In genomic region chr6:71012823-71013461, GRCm38 (mm10) we compare ENCODE assay signal across 9 mouse cellular contexts. TPM values are rescaled to one million over a fixed set of nuclear protein-coding genes. Genes with fewer than 3 reads are reported as not detected.
DNase-seq lines count a peak whose midpoint lies in the region; ATAC-seq and TF ChIP-seq lines count a peak whose summit lies in the region.
"Had no signal": no experiment of that assay in that cellular context is flagged by ENCODE, and none has a peak within 500 bp of the region (broad histone marks: within the 10 kb centered on the region; RNA-seq: fewer than 3 reads in every experiment).

No protein-coding gene starts in this region.

- ATAC-seq in lung, embryonic 14.5 days (ENCODE audit: insufficient read depth), result peak; percentile 96

- WGBS in hindbrain, embryonic 10.5 days, result under 1% methylated on average over 38 of the region's 38 CpGs
- under 1% methylated on average over 37 of the region's 38 CpGs for WGBS in lung, embryonic 14.5 days
- under 1% methylated on average over 38 of the region's 38 CpGs for WGBS in olfactory bulb, adult 2 months

- peak overlapping the region; percentile 42 for H3K4me3 ChIP-seq in embryonic fibroblast, embryonic 13.5 days (ENCODE audit: insufficient read depth, low read length)
- H3K4me3 ChIP-seq in hindbrain, embryonic 10.5 days, result peak overlapping the region; percentile 56
- peak overlapping the region; percentile 46 for H3K4me3 ChIP-seq in lung, embryonic 14.5 days (ENCODE audit: low read depth, low read length)
- H3K4me3 ChIP-seq in olfactory bulb, adult 2 months (ENCODE audit: insufficient read depth, low read depth, low read length), result peak overlapping the region; percentile 43

- H3K9ac ChIP-seq in lung, embryonic 14.5 days, result peak overlapping the region; percentile 44

- H3K4me2 ChIP-seq in lung, embryonic 14.5 days, result peak overlapping the region; percentile 93

- DNase-seq in urinary bladder, adult 18-20 months (ENCODE audit: low spot score in 2 of 2), result peak; percentile 2 to 41
- DNase-seq in urinary bladder, postnatal 10 days (ENCODE audit: low spot score), result no peak
- DNase-seq in hindbrain, embryonic 10.5 days (ENCODE audit: low spot score), result peak; percentile 81
- DNase-seq in layer of hippocampus, adult 9-10 months (ENCODE audit: low spot score), result peak; percentile 8
- peak; percentile 89 for DNase-seq in lung, embryonic 14.5 days
- peak; percentile 23 for DNase-seq in urinary bladder, adult 2 months (ENCODE audit: low spot score)

- H3K27ac ChIP-seq in embryonic fibroblast, embryonic 13.5 days (ENCODE audit: insufficient read depth, low read length), result no peak overlapping the region
- H3K27ac ChIP-seq in hindbrain, embryonic 10.5 days, result peak overlapping the region; percentile 60
- H3K27ac ChIP-seq in lung, embryonic 14.5 days (ENCODE audit: low read depth), result no peak overlapping the region
- H3K27ac ChIP-seq in olfactory bulb, adult 2 months (ENCODE audit: insufficient read depth, low read depth, low read length), result no peak overlapping the region

- no peaks in the 10 kb centered on the region for H3K36me3 ChIP-seq in hindbrain, embryonic 10.5 days
- no peaks in the 10 kb centered on the region for H3K36me3 ChIP-seq in lung, embryonic 14.5 days (ENCODE audit: insufficient read depth)
- H3K36me3 ChIP-seq: G1E had no signal

- no peaks in the 10 kb centered on the region for H3K9me3 ChIP-seq in hindbrain, embryonic 10.5 days
- no peaks in the 10 kb centered on the region for H3K9me3 ChIP-seq in lung, embryonic 14.5 days (ENCODE audit: low read depth, low read length)
- H3K9me3 ChIP-seq: G1E had no signal

- TF ChIP-seq POLR2A in embryonic fibroblast, embryonic 13.5 days (IDR thresholded peaks at IDR 0.05; ENCODE audit: low read depth, low read length), result no peak
- no peak for TF ChIP-seq POLR2A in olfactory bulb, adult 2 months (IDR thresholded peaks at IDR 0.05; ENCODE audit: insufficient read depth, low read depth, low read length)

- no peaks in the 10 kb centered on the region for H3K4me1 ChIP-seq in embryonic fibroblast, embryonic 13.5 days (ENCODE audit: control insufficient read depth, insufficient read depth, low read length)
- peaks cover 8% of the 10 kb centered on the region; the same call in 1 of the 2 replicates for H3K4me1 ChIP-seq in hindbrain, embryonic 10.5 days (replicated peaks)
- no peaks in the 10 kb centered on the region for H3K4me1 ChIP-seq in lung, embryonic 14.5 days (ENCODE audit: insufficient read depth)
- H3K4me1 ChIP-seq in olfactory bulb, adult 2 months (ENCODE audit: control insufficient read depth, insufficient read depth, low read length), result peaks cover 8% of the 10 kb centered on the region

- peak; percentile 71; the same call in 1 of the 2 replicates for TF ChIP-seq CTCF in embryonic fibroblast, embryonic 13.5 days (IDR thresholded peaks at IDR 0.05; ENCODE audit: borderline replicate concordance, insufficient read depth, low read length)
- TF ChIP-seq CTCF in lung, embryonic 14.5 days (IDR thresholded peaks at IDR 0.05; ENCODE audit: low read depth), result peak; percentile 84
- TF ChIP-seq CTCF in olfactory bulb, adult 2 months (IDR thresholded peaks at IDR 0.05; ENCODE audit: insufficient read depth, low read depth, low read length), result peak; percentile 61; the same call in 1 of the 2 replicates

- peaks cover 31% of the 10 kb centered on the region for H3K27me3 ChIP-seq in hindbrain, embryonic 10.5 days (ENCODE audit: insufficient read depth, poor library complexity, severe bottlenecking)
- H3K27me3 ChIP-seq in lung, embryonic 14.5 days (ENCODE audit: insufficient read depth, low read length), result no peaks in the 10 kb centered on the region

RNA-seq across cellular contexts. Expression of gene Foxi3, which starts 56.6 kb away (rescaled TPM):
- not detected in 2 replicates for polyA plus RNA-seq in embryonic fibroblast, embryonic 13.5 days (2011; ENCODE audit: insufficient read length, low read depth, missing spikeins)
- polyA plus RNA-seq in hindbrain, embryonic 10.5 days (2016; fragmentation: Nextera tagmentation; extraction: Ambion mirVana), result not detected in 2 replicates
- polyA plus RNA-seq in lung, embryonic 14.5 days (2014; fragmentation: Nextera tagmentation; extraction: Ambion mirVana), result not detected in 2 replicates
- polyA plus RNA-seq in olfactory bulb, adult 2 months (2012; ENCODE audit: insufficient read depth, insufficient read length, low replicate concordance, missing spikeins), result not detected in 2 replicates
- polyA plus RNA-seq in urinary bladder, adult 2 months (2012; rRNA removed), result not detected in 2 replicates
- polyA plus RNA-seq: G1E had no signal
